Comparison of ENCODE assay signal across 21 mouse cellular contexts in genomic region chr4:94692175-94692574, GRCm38 (mm10). TPM values are rescaled to one million over a fixed set of nuclear protein-coding genes. Genes with fewer than 3 reads are reported as not detected.
"Had no signal": no experiment of that assay in that cellular context is flagged by ENCODE, and none has a peak within 500 bp of the region (broad histone marks: within the 10 kb centered on the region; RNA-seq: fewer than 3 reads in every experiment).

No protein-coding gene starts in this region.

- DNase-seq: liver, postnatal 0 days; lung, adult 2 months; midbrain, embryonic 14.5 days; right cerebral cortex, postnatal 14 days; thymus, adult 2 months; thymus, postnatal 25 days; thymus, postnatal 4 days had no signal

- H3K4me3 ChIP-seq: liver, embryonic 15.5 days; lung, embryonic 15.5 days; megakaryocyte, embryonic 14.5 days; midbrain, embryonic 10.5 days; midbrain, embryonic 12.5 days; myocyte; neural tube, embryonic 13.5 days; neural tube, embryonic 15.5 days had no signal

- H3K36me3 ChIP-seq: liver, embryonic 15.5 days had no signal

- H3K27me3 ChIP-seq: liver, embryonic 15.5 days; lung, embryonic 15.5 days; megakaryocyte, embryonic 14.5 days; midbrain, embryonic 12.5 days; neural tube, embryonic 13.5 days; neural tube, embryonic 15.5 days had no signal

- H3K4me1 ChIP-seq: liver, embryonic 15.5 days; lung, embryonic 15.5 days; midbrain, embryonic 10.5 days; midbrain, embryonic 12.5 days; neural tube, embryonic 13.5 days; neural tube, embryonic 15.5 days had no signal

- H3K27ac ChIP-seq: liver, embryonic 15.5 days; lung, embryonic 15.5 days; macrophage; midbrain, embryonic 10.5 days; midbrain, embryonic 12.5 days; neural tube, embryonic 13.5 days; neural tube, embryonic 15.5 days had no signal

- ATAC-seq: liver, postnatal 0 days; lung, postnatal 0 days; midbrain, embryonic 16.5 days had no signal

RNA-seq across cellular contexts. Expression of gene Lrrc19, which starts 42.2 kb away (rescaled TPM):
- total RNA-seq: megakaryocyte progenitor cell, adult 5-6 weeks had no signal
- polyA plus RNA-seq: liver, postnatal 0 days; lung, adult 2 months; macrophage; myocyte; spleen, adult 2 months; thymus, adult 2 months; urinary bladder, adult 2 months had no signal

RNA-seq across cellular contexts. Expression of gene Tek, which starts 46.9 kb away (rescaled TPM):
- polyA plus RNA-seq: macrophage had no signal
